Mouse (Mus musculus) liver, embryonic 14.5 days (tissue): Measurements from ENCODE around the gene Rmi2. TPM values are rescaled to one million over a fixed set of nuclear protein-coding genes. Genes with fewer than 3 reads are reported as not detected.

Source experiments
- ATAC-seq: fragments of 200-750 bp; cut with Nextera tagmentation; 2 replicates; pipeline ENCODE4 v1.8.0; 2017; ENCODE audit warnings: moderate number of reproducible peaks, mild to moderate bottlenecking, moderate library complexity; ENCODE audit not compliant: insufficient read depth
- DNase-seq, 3 experiments: peaks; one replicate each; pipeline ENCODE4 v3.0.0-alpha.2; 2012 to 2013; ENCODE audit warnings: low read depth in 3 of 3, low spot score in 3 of 3
- H3K27ac ChIP-seq: fragments of 300-500 bp; sonication (generic); 2 replicates; pipeline ENCODE4 v1.5.1; 2014; ENCODE audit warnings: moderate library complexity, mild to moderate bottlenecking, control low read depth, inconsistent platforms
- H3K27me3 ChIP-seq: fragments of 300-500 bp; sonication (generic); 2 replicates; pipeline ENCODE4 v1.6.1; 2014; ENCODE audit warnings: mild to moderate bottlenecking, low read length, moderate library complexity; ENCODE audit not compliant: control insufficient read depth, insufficient read depth
- H3K36me3 ChIP-seq: fragments of 300-500 bp; sonication (generic); replicated peaks from 2 replicates; pipeline ENCODE4 v1.6.1; 2014; ENCODE audit warnings: low read depth; ENCODE audit not compliant: control insufficient read depth, insufficient read depth
- H3K4me1 ChIP-seq, 2 experiments: fragments of 200-500 bp in 1 of 2; fragments of 300-500 bp in 1 of 2; sonication (generic) in 1 of 2; replicated peaks; 2 replicates each; pipeline ENCODE4 v1.6.1; 2012 to 2014; ENCODE audit warnings: antibody characterized with exemption in 1 of 2, inconsistent platforms in 1 of 2, low read length in 1 of 2; ENCODE audit not compliant: control insufficient read depth in 2 of 2, insufficient read depth in 2 of 2
- H3K4me2 ChIP-seq: fragments of 300-500 bp; sonication (generic); 2 replicates; pipeline ENCODE4 v1.6.1; 2014; ENCODE audit warnings: low read depth, mild to moderate bottlenecking, control low read depth, moderate library complexity
- H3K4me3 ChIP-seq, 2 experiments: fragments of 200-500 bp in 1 of 2; fragments of 300-500 bp in 1 of 2; sonication (generic) in 1 of 2; 2 replicates each; pipeline ENCODE4 v1.5.1; 2012 to 2014; ENCODE audit warnings: low read depth in 2 of 2, low read length in 2 of 2, mild to moderate bottlenecking in 2 of 2, control low read depth in 1 of 2, inconsistent platforms in 1 of 2, moderate library complexity in 1 of 2; ENCODE audit not compliant: insufficient read depth in 1 of 2
- H3K9ac ChIP-seq: fragments of 300-500 bp; sonication (generic); replicated peaks from 2 replicates; pipeline ENCODE4 v1.6.1; 2014; ENCODE audit warnings: mild to moderate bottlenecking, control low read depth, moderate library complexity
- H3K9me3 ChIP-seq: fragments of 300-500 bp; sonication (generic); 2 replicates; pipeline ENCODE4 v1.6.1; 2016; ENCODE audit warnings: low read length, mixed read lengths; ENCODE audit not compliant: control insufficient read depth
- CTCF ChIP-seq: IDR thresholded peaks from 2 replicates; pipeline ENCODE4 v1.5.1; 2016; ENCODE audit warnings: antibody characterized with exemption, low read depth, control low read depth
- EP300 ChIP-seq: IDR thresholded peaks from 2 replicates; pipeline ENCODE4 v1.6.1; 2016; ENCODE audit warnings: antibody characterized with exemption, low read depth
- WGBS: fragments of 180-500 bp; shearing (Covaris S2); extraction: QIAGEN DNeasy Blood & Tissue Kit; methylation state at CpG from one replicate; pipeline ENCODE4 v1.1.7; 2014; ENCODE audit not compliant: insufficient replicate concordance; 5-methylcytosine and 5-hydroxymethylcytosine counted together
- polyA plus RNA-seq, 2 experiments: library from polyadenylated mRNA; depleted of rRNA in 1 of 2; stranded (reverse) in 1 of 2; unstranded in 1 of 2; fragments of >200 nt; fragmentation: Nextera tagmentation in 1 of 2; extraction: Ambion mirVana in 1 of 2; gene quantifications; 2 replicates each; pipeline versions ENCODE4 v1.2.1 to v1.2.3; 2012 to 2014

Gene Rmi2
- polyA plus RNA-seq, 2 experiments = 1.3 to 2.9 TPM

DNA sequence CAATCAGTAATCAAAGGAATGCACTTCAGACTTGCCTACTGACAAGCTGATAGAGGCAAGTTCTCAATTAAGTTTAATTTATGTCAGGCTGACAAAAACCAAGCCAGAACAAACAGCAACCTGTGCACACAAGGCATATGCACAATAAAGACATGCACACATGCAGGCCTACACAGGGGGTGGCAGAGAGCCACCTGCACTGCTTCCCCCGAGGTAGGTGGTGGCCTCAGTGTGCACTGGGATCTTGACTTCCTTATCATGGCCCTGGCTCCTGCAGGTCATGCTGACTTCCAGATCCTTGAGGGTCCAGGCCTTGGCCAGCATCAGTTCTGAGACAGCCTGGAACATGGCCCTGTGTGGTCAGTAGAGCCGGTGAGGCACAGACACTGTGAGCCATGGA lies 67.1 kb downstream of the Rmi2 start:
- Histone ChIP-seq H3K4me1 (no peaks in the 10 kb centered on the region; a peak in 1 of 4 replicates), H3K4me3 (no peak overlapping the region), H3K27me3 (no peaks in the 10 kb centered on the region), H3K4me2 (no peak overlapping the region), H3K9ac (no peak overlapping the region), H3K36me3 (no peaks in the 10 kb centered on the region), H3K9me3 (no peaks in the 10 kb centered on the region), H3K27ac (no peak overlapping the region)
- 59% methylated on average over 2 of the region's 2 CpGs for WGBS
- TF ChIP-seq EP300 (no peak), CTCF (no peak)
- DNase-seq (no peak), ATAC-seq (no peak)

DNA sequence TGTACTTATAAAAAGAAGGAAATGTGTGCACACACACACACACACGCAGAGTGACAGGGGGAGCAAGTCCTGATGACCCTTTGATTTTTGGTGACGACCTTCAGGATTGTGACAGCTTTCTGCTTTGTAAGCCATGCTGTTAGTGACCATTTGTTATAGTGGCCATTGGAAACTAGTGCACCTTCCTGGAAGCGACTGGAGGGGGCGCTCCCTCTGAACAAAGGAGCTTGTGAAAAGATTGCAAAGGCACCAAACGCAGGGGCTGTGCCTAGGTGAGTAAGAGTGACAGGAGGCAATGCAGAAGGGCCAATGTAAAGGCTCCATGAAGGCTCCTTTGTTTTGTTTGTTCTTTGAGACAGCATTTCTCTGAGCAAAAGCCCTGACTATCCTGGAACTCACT lies 68.0 kb downstream of the Rmi2 start:
- Histone ChIP-seq H3K4me3 (no peak overlapping the region), H3K4me1 (no peaks in the 10 kb centered on the region; a peak in 1 of 4 replicates)
- DNase-seq = no peak

DNA sequence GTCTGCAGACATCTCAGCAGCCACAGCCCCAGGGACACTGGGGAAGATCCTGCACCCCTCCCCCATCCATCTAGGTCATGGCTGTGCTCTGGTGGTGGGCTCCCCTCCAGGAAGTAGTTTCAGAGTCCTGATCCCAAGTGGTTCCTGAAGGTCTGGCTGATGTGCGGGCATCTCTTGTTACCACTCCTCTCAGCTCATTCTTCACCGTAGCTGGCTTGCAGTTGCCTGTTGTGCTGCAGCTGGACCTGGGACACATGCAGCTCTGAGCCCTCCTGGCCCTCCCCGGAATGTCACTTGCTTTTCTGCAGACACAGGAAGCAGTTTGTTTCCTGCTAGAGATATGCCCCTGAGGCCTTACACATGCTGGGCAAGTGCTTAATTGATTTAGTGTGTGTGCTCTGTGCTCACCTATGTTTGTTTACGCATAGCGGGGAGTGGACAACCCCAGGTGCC lies 70.8 kb downstream of the Rmi2 start:
- 30% methylated on average over 5 of the region's 5 CpGs for WGBS
- H3K36me3 ChIP-seq = no peaks in the 10 kb centered on the region

More for the DNA sequence above, 68.0 kb downstream of the Rmi2 start:
- H3K27me3 ChIP-seq = no peaks in the 10 kb centered on the region
- TF ChIP-seq EP300 (no peak), CTCF (no peak)
- 50% methylated on average over 5 of the region's 5 CpGs for WGBS
- no peaks in the 10 kb centered on the region for H3K9me3 ChIP-seq
- no peaks in the 10 kb centered on the region for H3K36me3 ChIP-seq
- no peak overlapping the region for H3K27ac ChIP-seq
- ATAC-seq = no peak
- no peak overlapping the region for H3K9ac ChIP-seq
- no peak overlapping the region for H3K4me2 ChIP-seq

DNA sequence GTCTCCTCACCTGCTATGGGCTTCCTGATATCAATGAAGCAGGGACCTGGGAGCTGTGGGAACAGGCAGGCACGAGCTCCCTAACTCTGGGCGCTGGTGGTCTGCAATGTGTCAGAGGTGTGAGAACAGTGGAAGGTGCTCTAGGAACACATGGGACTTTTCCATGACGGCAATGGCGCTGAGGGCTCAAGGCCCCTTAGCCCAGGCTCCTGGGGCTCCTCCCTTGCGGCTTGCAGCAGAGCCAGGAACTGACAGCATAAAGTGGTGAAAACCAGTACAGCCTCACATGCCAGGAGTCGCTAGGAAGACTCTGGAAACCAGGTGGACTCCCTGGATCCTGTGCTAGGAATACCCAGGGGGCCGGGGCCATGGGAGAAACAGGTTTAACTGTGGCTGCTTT lies 75.7 kb downstream of the Rmi2 start:
- WGBS = 57% methylated on average over 7 of the region's 7 CpGs
- Histone ChIP-seq H3K9ac (no peak overlapping the region), H3K4me1 (no peaks in the 10 kb centered on the region; a peak in 1 of 4 replicates), H3K27me3 (no peaks in the 10 kb centered on the region), H3K4me3 (no peak overlapping the region), H3K9me3 (no peaks in the 10 kb centered on the region), H3K27ac (no peak overlapping the region), H3K36me3 (no peaks in the 10 kb centered on the region), H3K4me2 (no peak overlapping the region)
- ATAC-seq = no peak
- TF ChIP-seq CTCF (no peak), EP300 (no peak)
- DNase-seq = no peak

More for the DNA sequence above, 70.8 kb downstream of the Rmi2 start:
- Histone ChIP-seq H3K4me2 (no peak overlapping the region), H3K27me3 (no peaks in the 10 kb centered on the region), H3K4me1 (no peaks in the 10 kb centered on the region; a peak in 1 of 4 replicates), H3K27ac (no peak overlapping the region), H3K4me3 (no peak overlapping the region), H3K9me3 (no peaks in the 10 kb centered on the region), H3K9ac (no peak overlapping the region)
- DNase-seq (no peak), ATAC-seq (no peak)
- TF ChIP-seq CTCF (no peak), EP300 (no peak)

DNA sequence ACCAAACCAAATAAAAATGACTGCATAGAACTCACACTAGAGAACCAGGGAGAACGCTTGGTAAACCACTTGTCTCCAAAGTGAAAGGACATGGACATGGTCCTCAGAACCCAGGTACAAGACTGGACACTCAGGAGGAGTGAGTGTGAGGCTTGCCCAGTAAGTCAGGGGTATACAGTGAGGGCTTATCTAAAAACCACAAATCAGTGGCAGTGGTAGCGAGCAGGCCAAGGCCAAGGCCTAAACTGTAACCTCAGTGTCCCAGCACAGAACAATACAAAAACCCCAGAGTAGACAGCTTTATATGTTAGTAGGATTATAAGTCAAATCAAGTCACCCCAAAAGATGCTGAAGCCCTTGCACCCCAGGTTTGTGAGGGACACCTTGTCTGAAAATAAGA lies 76.2 kb downstream of the Rmi2 start:
- no peaks in the 10 kb centered on the region for H3K27me3 ChIP-seq
- no peaks in the 10 kb centered on the region for H3K4me1 ChIP-seq
- H3K36me3 ChIP-seq = no peaks in the 10 kb centered on the region
- no peak overlapping the region for H3K4me3 ChIP-seq
- TF ChIP-seq EP300 (no peak), CTCF (no peak)
- no peaks in the 10 kb centered on the region for H3K9me3 ChIP-seq
- 36% methylated on average over 2 of the region's 2 CpGs for WGBS
- ATAC-seq = no peak
- H3K27ac ChIP-seq = no peak overlapping the region
- no peak for DNase-seq
- H3K4me2 ChIP-seq = no peak overlapping the region
- no peak overlapping the region for H3K9ac ChIP-seq
